Mouse (Mus musculus): ENCODE data around the gene Tmem147.
"Not testable (repeated sequence)": the region's sequence is repeated elsewhere in the genome, so short reads cannot be mapped to it uniquely, and the experiment has no call there.

DNA sequence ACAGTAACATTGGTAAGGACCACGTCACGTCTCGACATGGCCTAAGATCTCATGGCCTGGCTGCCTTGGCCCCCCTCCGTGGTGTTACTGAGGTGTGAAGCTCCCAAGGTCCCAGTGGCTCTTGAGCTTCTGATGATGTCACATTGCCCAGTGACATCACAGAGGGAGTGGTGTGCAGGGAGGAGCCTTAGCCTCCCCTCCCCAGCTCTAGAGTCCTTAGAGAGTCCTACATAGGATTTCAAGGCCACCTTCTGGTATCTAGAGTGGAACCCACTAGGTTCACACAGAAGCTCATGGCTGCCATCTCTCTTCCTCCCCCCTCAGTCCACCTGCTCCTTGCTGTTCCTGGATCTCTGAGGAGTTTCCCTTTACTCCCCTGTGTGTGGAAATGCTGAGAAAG lies 14.3 kb upstream of the Tmem147 start, which contains the start of gene Gapdhs:
- not testable (repeated sequence) for TF ChIP-seq CTCF, POLR2A (IDR thresholded peaks at IDR 0.05; ENCODE audit: extremely low read depth, insufficient read depth, low read length)
